In genomic region chr5:148927717-148928223, GRCm38 (mm10) we compare ENCODE assay signal across 8 mouse cellular contexts. TPM values are rescaled to one million over a fixed set of nuclear protein-coding genes. Genes with fewer than 3 reads are reported as not detected.
DNase-seq lines count a peak whose midpoint lies in the region; ATAC-seq and TF ChIP-seq lines count a peak whose summit lies in the region.

No protein-coding gene starts in this region.

- H3K27me3 ChIP-seq in embryonic facial prominence, embryonic 15.5 days = no peaks in the 10 kb centered on the region
- no peaks in the 10 kb centered on the region for H3K27me3 ChIP-seq in intestine, embryonic 16.5 days (replicated peaks; ENCODE audit: control insufficient read depth, insufficient read depth, low read length)
- H3K27me3 ChIP-seq in neural tube, embryonic 13.5 days = no peaks in the 10 kb centered on the region

- ATAC-seq in embryonic facial prominence, embryonic 15.5 days (ENCODE audit: insufficient number of reproducible peaks, low FRiP score, low TSS enrichment, low read depth) = no peak
- no peak for ATAC-seq in intestine, embryonic 16.5 days
- no peak for ATAC-seq in neural tube, embryonic 13.5 days (ENCODE audit: low read depth)

- 0 out of 2 replicates have a peak, but pooled peaks cover 6% of the 10 kb centered on the region for H3K36me3 ChIP-seq in embryonic facial prominence, embryonic 15.5 days
- no peaks in the 10 kb centered on the region for H3K36me3 ChIP-seq in intestine, embryonic 16.5 days (ENCODE audit: control insufficient read depth, insufficient read depth, low read length)
- peaks cover 15% of the 10 kb centered on the region for H3K36me3 ChIP-seq in neural tube, embryonic 13.5 days

- peak overlapping the region; percentile 85 for H3K9ac ChIP-seq in embryonic facial prominence, embryonic 15.5 days
- peak overlapping the region; percentile 92 for H3K9ac ChIP-seq in intestine, embryonic 16.5 days (ENCODE audit: low read depth, low read length)
- H3K9ac ChIP-seq in neural tube, embryonic 13.5 days = peak overlapping the region; percentile 86

- H3K4me1 ChIP-seq in embryonic facial prominence, embryonic 15.5 days = peaks cover 13% of the 10 kb centered on the region; the same call in 1 of the 2 replicates
- peaks cover 14% of the 10 kb centered on the region for H3K4me1 ChIP-seq in intestine, embryonic 16.5 days (ENCODE audit: control insufficient read depth, insufficient read depth, low read length)
- H3K4me1 ChIP-seq in neural tube, embryonic 13.5 days (replicated peaks) = peaks cover 26% of the 10 kb centered on the region

- intact Hi-C loops in left cerebral cortex, adult 2 months (cut with DNase I) = loop anchor here (2.0 to 10.0 kb wide), 3 partner anchors 31 to 257 kb away; partner anchors contain the start of genes Hmgb1 and Uspl1
- intact Hi-C loops in left cerebral cortex, postnatal 36 days (cut with DNase I) = loop anchor here (2.0 kb wide), 3 partner anchors 31 to 257 kb away; partner anchors contain the start of genes Gm42791, Hmgb1 and Uspl1
- intact Hi-C loops in gastrocnemius, postnatal 36 days (cut with DNase I) = loop anchor here (2.0 to 5.0 kb wide), 2 partner anchors 110 to 257 kb away; partner anchors contain the start of genes Hmgb1 and Uspl1

- H3K27ac ChIP-seq in left cerebral cortex, adult 2 months = peak overlapping the region; percentile 100
- H3K27ac ChIP-seq in embryonic facial prominence, embryonic 15.5 days (replicated peaks) = peak overlapping the region; percentile 93; the same call in 1 of the 2 replicates
- no peak overlapping the region for H3K27ac ChIP-seq in intestine, embryonic 16.5 days (ENCODE audit: low read length)
- peak overlapping the region; percentile 98 for H3K27ac ChIP-seq in neural tube, embryonic 13.5 days (replicated peaks)

- TF ChIP-seq CTCF in left cerebral cortex, adult 2 months (IDR thresholded peaks at IDR 0.05) = no peak

- DNase-seq in left cerebral cortex, adult 2 months (ENCODE audit: extremely low spot score in 1 of 2, low spot score in 2 of 2) = no peak
- no peak for DNase-seq in left cerebral cortex, adult 8-10 months (ENCODE audit: low spot score in 2 of 2)
- no peak for DNase-seq in left cerebral cortex, postnatal 36 days (ENCODE audit: low spot score in 2 of 2)
- no peak for DNase-seq in gastrocnemius, postnatal 36 days
- no peak for DNase-seq in testis, postnatal 14 days (ENCODE audit: low spot score)

- H3K4me2 ChIP-seq in embryonic facial prominence, embryonic 15.5 days (replicated peaks) = peak overlapping the region; percentile 83
- H3K4me2 ChIP-seq in intestine, embryonic 16.5 days (ENCODE audit: low read depth, low read length) = peak overlapping the region; percentile 67
- peak overlapping the region; percentile 67 for H3K4me2 ChIP-seq in neural tube, embryonic 13.5 days

- no peaks in the 10 kb centered on the region for H3K9me3 ChIP-seq in embryonic facial prominence, embryonic 15.5 days (replicated peaks)
- H3K9me3 ChIP-seq in intestine, embryonic 16.5 days (ENCODE audit: control insufficient read depth, low read length) = no peaks in the 10 kb centered on the region
- H3K9me3 ChIP-seq in neural tube, embryonic 13.5 days = no peaks in the 10 kb centered on the region

- peak overlapping the region; percentile 71 for H3K4me3 ChIP-seq in left cerebral cortex, adult 2 months
- peak overlapping the region; percentile 89 for H3K4me3 ChIP-seq in embryonic facial prominence, embryonic 15.5 days (replicated peaks)
- H3K4me3 ChIP-seq in intestine, embryonic 16.5 days (ENCODE audit: low read length) = peak overlapping the region; percentile 92
- peak overlapping the region; percentile 71 for H3K4me3 ChIP-seq in neural tube, embryonic 13.5 days

- 39% methylated on average over 5 of the region's 5 CpGs for WGBS in embryonic facial prominence, embryonic 15.5 days
- 38% methylated on average over 5 of the region's 5 CpGs for WGBS in intestine, embryonic 16.5 days
- WGBS in neural tube, embryonic 13.5 days = 49% methylated on average over 5 of the region's 5 CpGs

RNA-seq across cellular contexts. Expression of gene Katnal1, which starts 1.4 kb away (rescaled TPM):
- 10 to 100 TPM; 76.6 to 78.1 TPM for total RNA-seq in left cerebral cortex, adult 2 months (2021)
- total RNA-seq in left cerebral cortex, adult 8-10 months (2022) = 10 to 100 TPM; 64.2 to 80.1 (median 70.7) TPM
- 13.7 and 15.8 TPM in 2 replicates for polyA plus RNA-seq in embryonic facial prominence, embryonic 15.5 days (2015; fragmentation: Nextera tagmentation; extraction: Ambion mirVana)
- polyA plus RNA-seq in intestine, embryonic 16.5 days (2015; fragmentation: Nextera tagmentation; extraction: Ambion mirVana) = 6.4 and 6.9 TPM in 2 replicates
- 32.0 and 39.8 TPM in 2 replicates for polyA plus RNA-seq in neural tube, embryonic 13.5 days (2015; fragmentation: Nextera tagmentation; extraction: Ambion mirVana)
- total RNA-seq in left cerebral cortex, postnatal 36 days (2021) = 10 to 100 TPM; 69.5 to 72.8 TPM
- total RNA-seq in gastrocnemius, postnatal 36 days (2021) = 1 to 10 TPM; 4.3 to 5.0 TPM

Comparison
In these comparisons a context has a peak if more than half of its experiments do, and no peak if none do; other contexts are left out.
1. RNA of gene Katnal1, which starts 1.4 kb away (total RNA-seq): 76.6 to 78.1 TPM in left cerebral cortex, adult 2 months, 64.2 to 80.1 TPM in left cerebral cortex, adult 8-10 months and 69.5 to 72.8 TPM in left cerebral cortex, postnatal 36 days; 4.3 to 5.0 TPM in gastrocnemius, postnatal 36 days; every median in the first group is over 10 times any median in the second.
2. Peak in every context shown above with its lines, with median percentiles within 50 percentile points of each other: H3K4me3 ChIP-seq, H3K4me2 ChIP-seq and H3K9ac ChIP-seq.